Mouse (Mus musculus) heart, embryonic 16.5 days (tissue): Measurements from ENCODE around the gene Wipi1. TPM values are rescaled to one million over a fixed set of nuclear protein-coding genes. Genes with fewer than 3 reads are reported as not detected.

Source experiments
- ATAC-seq: fragments of 200-750 bp; cut with Nextera tagmentation; replicated peaks from 2 replicates; pipeline ENCODE4 v1.8.0; 2017; ENCODE audit warnings: moderate number of reproducible peaks; ENCODE audit not compliant: insufficient read depth, low FRiP score; ENCODE audit errors: extremely low read depth
- H3K27ac ChIP-seq: fragments of 300-500 bp; sonication (generic); 2 replicates; pipeline ENCODE4 v1.5.1; 2014; ENCODE audit warnings: mild to moderate bottlenecking, low read length, control low read depth, moderate library complexity
- H3K27me3 ChIP-seq: fragments of 300-500 bp; sonication (generic); 2 replicates; pipeline ENCODE4 v1.6.1; 2014; ENCODE audit warnings: low read length, mixed read lengths; ENCODE audit not compliant: control insufficient read depth, insufficient read depth
- H3K36me3 ChIP-seq: fragments of 300-500 bp; sonication (generic); 2 replicates; pipeline ENCODE4 v1.6.1; 2014; ENCODE audit not compliant: control insufficient read depth, insufficient read depth
- H3K4me1 ChIP-seq: fragments of 300-500 bp; sonication (generic); 2 replicates; pipeline ENCODE4 v1.6.1; 2014; ENCODE audit warnings: low read length, mixed read lengths; ENCODE audit not compliant: control insufficient read depth, insufficient read depth
- H3K4me2 ChIP-seq: fragments of 300-500 bp; sonication (generic); 2 replicates; pipeline ENCODE4 v1.6.1; 2014; ENCODE audit warnings: low read depth, mild to moderate bottlenecking, control low read depth, low read length
- H3K4me3 ChIP-seq: fragments of 300-500 bp; sonication (generic); 2 replicates; pipeline ENCODE4 v1.5.1; 2014; ENCODE audit warnings: mild to moderate bottlenecking, control low read depth, low read length
- H3K9ac ChIP-seq: fragments of 300-500 bp; sonication (generic); 2 replicates; pipeline ENCODE4 v1.6.1; 2014; ENCODE audit warnings: low read length, control low read depth
- H3K9me3 ChIP-seq: fragments of 300-500 bp; sonication (generic); replicated peaks from 2 replicates; pipeline ENCODE4 v1.6.1; 2016; ENCODE audit warnings: low read length; ENCODE audit not compliant: control insufficient read depth
- WGBS: fragments of 180-500 bp; shearing (Covaris S2); extraction: QIAGEN DNeasy Blood & Tissue Kit; methylation state at CpG from one replicate; pipeline ENCODE4 v1.1.7; 2014; 5-methylcytosine and 5-hydroxymethylcytosine counted together
- polyA plus RNA-seq: library from polyadenylated mRNA; unstranded; fragments of >200 nt; fragmentation: Nextera tagmentation; extraction: Ambion mirVana; gene quantifications from 2 replicates; pipeline ENCODE4 v1.2.1, GENCODE M21; 2015

Gene Wipi1
- polyA plus RNA-seq, 1 experiment from 2014 or later = 55.3 TPM

DNA sequence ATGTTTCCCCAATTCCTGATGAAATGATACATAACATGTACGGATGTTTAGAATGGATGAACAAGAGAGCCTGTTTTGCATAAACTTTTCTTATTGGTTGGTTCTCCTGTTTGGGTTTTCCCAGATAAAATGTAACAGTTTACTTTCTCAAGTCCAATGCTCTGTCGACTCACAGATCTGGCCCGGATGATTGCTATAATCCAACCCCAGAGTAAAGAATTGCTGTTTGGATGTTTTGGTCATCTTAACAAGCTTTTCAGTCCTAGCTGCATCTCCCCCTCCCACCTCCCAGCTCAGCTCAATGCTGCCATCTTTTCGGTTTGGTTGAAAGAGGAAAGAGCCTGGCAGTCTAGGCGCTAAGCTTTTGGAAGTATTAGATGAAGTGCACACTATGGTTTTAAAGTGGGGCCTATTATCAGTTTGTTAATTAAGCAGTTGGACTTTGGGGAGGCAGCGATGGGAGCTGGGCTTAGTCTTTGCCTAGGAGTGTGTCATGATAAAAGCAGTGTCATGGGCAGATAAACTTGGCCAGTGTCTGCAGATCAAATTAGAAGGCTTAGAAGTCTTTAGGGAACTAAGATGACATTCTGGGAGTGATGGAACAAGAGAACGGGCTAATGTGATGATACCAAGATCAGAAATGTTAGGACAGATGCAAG lies 1.2 kb upstream of the Wipi1 start:
- Histone ChIP-seq H3K36me3 (no peaks in the 10 kb centered on the region), H3K4me1 (peaks cover 35% of the 10 kb centered on the region), H3K4me2 (no peak overlapping the region), H3K9me3 (no peaks in the 10 kb centered on the region; the same call in 1 of the 2 replicates), H3K27me3 (no peaks in the 10 kb centered on the region), H3K27ac (no peak overlapping the region), H3K9ac (no peak overlapping the region), H3K4me3 (no peak overlapping the region)
- WGBS = 67% methylated on average over 7 of the region's 7 CpGs
- no peak for ATAC-seq

DNA sequence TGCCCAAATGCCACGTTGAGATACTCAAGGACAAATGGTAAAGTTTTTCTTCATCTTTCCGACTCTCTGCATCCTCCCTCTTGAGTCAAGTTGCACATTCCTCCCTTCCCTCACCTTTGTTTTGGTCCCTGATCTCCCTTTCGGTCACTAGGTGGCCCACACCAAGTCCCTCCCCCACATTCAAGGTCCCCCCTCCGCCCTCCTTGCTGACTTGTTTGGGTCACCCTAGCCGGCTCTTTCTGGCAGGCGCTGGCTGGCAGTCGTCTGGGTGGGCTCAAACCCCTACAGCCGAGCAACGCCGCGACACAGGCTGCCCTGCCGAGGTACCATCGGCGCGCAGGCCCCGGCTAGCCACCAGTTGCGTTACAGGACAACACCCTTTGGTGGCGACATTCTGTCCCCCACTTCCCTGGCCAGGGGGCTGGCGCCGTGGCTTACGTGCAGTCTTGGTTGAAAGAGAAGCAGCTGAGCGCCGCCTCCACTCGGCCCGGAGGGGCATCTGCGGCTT lies 918 bp downstream of the Wipi1 start:
- no peaks in the 10 kb centered on the region; the same call in 1 of the 2 replicates for H3K9me3 ChIP-seq
- peak overlapping the region; percentile 84 for H3K4me2 ChIP-seq
- no peaks in the 10 kb centered on the region for H3K27me3 ChIP-seq
- no peaks in the 10 kb centered on the region for H3K36me3 ChIP-seq
- H3K4me1 ChIP-seq = peaks cover 28% of the 10 kb centered on the region
- H3K9ac ChIP-seq = peak overlapping the region; percentile 87
- under 1% methylated on average over 26 of the region's 26 CpGs for WGBS
- no peak; the same call in none of the 2 replicates for ATAC-seq
- peak overlapping the region; percentile 81 for H3K4me3 ChIP-seq
- H3K27ac ChIP-seq = peak overlapping the region; percentile 88

DNA sequence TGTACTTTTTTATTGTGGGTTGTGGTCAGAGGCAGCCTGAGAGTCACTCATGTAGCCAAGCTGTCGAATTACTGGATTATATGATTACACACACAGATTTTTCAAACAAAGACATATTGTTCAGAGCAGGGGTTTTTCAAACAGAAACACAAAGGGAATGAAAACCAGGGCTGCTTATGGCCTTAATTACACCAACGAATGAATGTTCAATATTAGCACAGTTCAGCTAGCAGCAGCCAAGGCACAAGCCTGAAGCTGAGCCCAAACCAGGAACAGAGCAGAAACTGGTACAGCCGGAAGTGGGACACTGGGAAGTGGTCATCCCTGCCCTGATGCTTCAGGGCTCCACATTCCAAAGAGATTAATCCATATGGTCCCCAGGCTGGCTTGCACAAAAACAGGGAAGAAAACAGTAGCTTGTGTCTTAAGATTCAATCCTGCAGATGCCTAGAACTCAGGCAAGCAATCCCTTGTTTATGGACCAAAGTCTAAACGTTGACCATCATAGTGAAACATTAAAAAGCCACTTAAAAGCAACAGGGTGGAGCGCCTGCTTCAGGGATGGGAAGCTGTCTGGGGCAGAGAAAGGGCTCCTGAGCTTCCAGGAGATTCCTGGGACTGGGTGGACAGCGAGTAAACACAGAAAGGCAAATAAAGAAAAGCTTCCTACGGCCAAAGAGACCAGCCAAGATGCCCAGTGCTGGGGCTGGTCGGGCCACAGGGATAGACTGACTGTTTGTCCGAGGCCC lies 1.5 kb downstream of the Wipi1 start:
- H3K27me3 ChIP-seq = no peaks in the 10 kb centered on the region
- peak overlapping the region; percentile 81 for H3K4me3 ChIP-seq
- 23% methylated on average over 9 of the region's 9 CpGs for WGBS
- H3K4me1 ChIP-seq = peaks cover 28% of the 10 kb centered on the region
- peak overlapping the region; percentile 87 for H3K9ac ChIP-seq
- no peak for ATAC-seq
- H3K36me3 ChIP-seq = no peaks in the 10 kb centered on the region
- peak overlapping the region; percentile 88 for H3K27ac ChIP-seq
- no peaks in the 10 kb centered on the region for H3K9me3 ChIP-seq
- H3K4me2 ChIP-seq = peak overlapping the region; percentile 84

- Histone ChIP-seq H3K9me3 (no peaks in the 10 kb centered on the region), H3K4me3 (no peak overlapping the region), H3K36me3 (0 out of 2 replicates have a peak, but pooled peaks cover 2% of the 10 kb centered on the region), H3K27me3 (no peaks in the 10 kb centered on the region), H3K27ac (peak overlapping the region; percentile 40; the same call in 1 of the 2 replicates), H3K9ac (no peak overlapping the region), H3K4me1 (peaks cover 28% of the 10 kb centered on the region), H3K4me2 (0 out of 2 replicates have a peak overlapping the region, but pooled peaks have one; percentile 14)
- WGBS = 53% methylated on average over 6 of the region's 6 CpGs
- ATAC-seq = no peak
Observed at GRCm38 (mm10) chr11:109608976-109609625, 2.7 kb downstream of the Wipi1 start.

- no peak for ATAC-seq
- Histone ChIP-seq H3K4me1 (peaks cover 28% of the 10 kb centered on the region), H3K27ac (no peak overlapping the region), H3K27me3 (no peaks in the 10 kb centered on the region), H3K9me3 (no peaks in the 10 kb centered on the region), H3K4me3 (no peak overlapping the region), H3K4me2 (no peak overlapping the region), H3K36me3 (peaks cover 8% of the 10 kb centered on the region), H3K9ac (no peak overlapping the region)
- WGBS = 84% methylated on average over 6 of the region's 6 CpGs
Observed at GRCm38 (mm10) chr11:109607600-109607999, 4.2 kb downstream of the Wipi1 start.

DNA sequence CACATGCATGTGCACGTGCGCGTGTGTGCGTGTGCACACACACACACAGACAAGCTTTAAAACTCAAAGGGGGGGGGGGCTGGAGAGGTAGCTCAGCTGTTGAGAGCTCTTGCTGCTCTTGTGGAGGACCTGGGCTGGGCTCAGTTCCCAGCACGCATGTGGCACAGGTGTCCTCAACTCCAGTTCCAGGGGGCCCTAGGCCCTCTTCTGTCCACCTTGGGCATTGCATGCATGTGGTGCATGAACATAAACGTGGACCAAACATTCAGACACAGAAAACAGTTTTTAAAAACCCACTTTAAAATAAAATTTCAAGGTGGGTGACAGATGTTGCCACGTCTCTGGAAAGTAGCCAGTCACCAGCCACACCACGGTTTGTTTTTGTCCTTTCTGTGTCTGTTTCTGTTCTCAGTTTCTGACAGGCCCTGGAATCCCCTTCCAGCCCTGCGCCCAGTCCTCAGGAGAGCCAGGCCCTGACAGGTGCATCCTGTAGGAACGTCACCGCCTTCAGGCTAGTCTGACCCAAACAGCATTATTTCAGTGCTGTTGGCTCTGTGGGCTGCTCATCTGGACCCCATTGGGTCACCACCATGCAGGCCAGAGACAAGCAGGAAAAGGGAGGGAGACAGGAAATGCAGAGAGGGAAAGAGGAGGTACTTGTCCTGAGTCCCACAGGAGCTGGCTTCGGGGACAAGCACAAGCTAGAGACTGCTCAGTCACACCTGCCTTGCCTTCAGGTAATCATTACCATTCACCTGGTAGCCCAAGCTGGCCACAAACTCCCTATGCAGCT lies 12.8 kb downstream of the Wipi1 start:
- no peaks in the 10 kb centered on the region for H3K4me1 ChIP-seq
- ATAC-seq = no peak
- H3K4me2 ChIP-seq = no peak overlapping the region
- no peaks in the 10 kb centered on the region for H3K9me3 ChIP-seq
- H3K27me3 ChIP-seq = no peaks in the 10 kb centered on the region
- H3K4me3 ChIP-seq = no peak overlapping the region
- no peak overlapping the region for H3K27ac ChIP-seq
- 82% methylated on average over 12 of the region's 12 CpGs for WGBS
- H3K9ac ChIP-seq = no peak overlapping the region
- peaks cover 43% of the 10 kb centered on the region for H3K36me3 ChIP-seq

DNA sequence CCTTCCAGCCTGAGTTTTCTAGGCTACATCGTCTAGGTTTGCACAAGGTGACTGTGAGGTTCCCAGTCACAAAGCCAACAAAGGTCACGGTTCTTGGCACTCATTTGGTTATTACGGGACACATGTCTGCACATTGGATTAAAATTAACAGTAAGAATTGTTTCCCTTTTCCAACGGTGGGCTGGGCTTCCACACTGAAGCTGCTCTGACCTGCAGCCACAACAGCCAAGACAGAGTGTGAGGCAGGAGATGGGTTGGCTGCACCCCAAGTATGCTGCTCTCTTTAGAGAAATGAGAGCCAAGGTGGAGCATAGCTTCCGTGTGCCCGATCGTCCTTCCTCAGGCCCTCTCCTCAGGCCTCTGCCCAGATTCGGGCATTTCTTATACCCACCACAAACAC lies 17.0 kb downstream of the Wipi1 start:
- peaks cover 7% of the 10 kb centered on the region for H3K4me1 ChIP-seq
- ATAC-seq = no peak
- H3K9ac ChIP-seq = no peak overlapping the region
- no peak overlapping the region for H3K4me2 ChIP-seq
- no peak overlapping the region for H3K4me3 ChIP-seq
- no peaks in the 10 kb centered on the region for H3K27me3 ChIP-seq
- peaks cover 23% of the 10 kb centered on the region for H3K36me3 ChIP-seq
- H3K9me3 ChIP-seq = no peaks in the 10 kb centered on the region
- no peak overlapping the region for H3K27ac ChIP-seq
- WGBS = 80% methylated on average over 8 of the region's 8 CpGs

- no peaks in the 10 kb centered on the region for H3K27me3 ChIP-seq
- 40% methylated on average over 6 of the region's 6 CpGs for WGBS
- ATAC-seq = 0 out of 2 replicates have a peak, but pooled peaks have one; percentile 8
- H3K9me3 ChIP-seq = no peaks in the 10 kb centered on the region
- no peak overlapping the region for H3K4me3 ChIP-seq
- H3K4me1 ChIP-seq = peaks cover 10% of the 10 kb centered on the region
- no peak overlapping the region for H3K9ac ChIP-seq
- no peak overlapping the region for H3K4me2 ChIP-seq
- peaks cover 18% of the 10 kb centered on the region for H3K36me3 ChIP-seq
- peak overlapping the region; percentile 26; the same call in 1 of the 2 replicates for H3K27ac ChIP-seq
Observed at GRCm38 (mm10) chr11:109593200-109593981, 18.4 kb downstream of the Wipi1 start.
